Mouse (Mus musculus) forebrain, embryonic 11.5 days (tissue): ENCODE measurements at regions not wholly inside any gene's neighbourhood (a gene's known extent, or its start where the extent isn't known, plus 50 kb on each side); places are given as distances from the start of the nearest gene placed in this dataset.

Source experiments
- ATAC-seq: fragments of 200-750 bp; cut with Nextera tagmentation; replicated peaks from 2 replicates; pipeline ENCODE4 v1.8.0; 2017; ENCODE audit warnings: moderate TSS enrichment; ENCODE audit not compliant: low FRiP score
- DNase-seq: peaks from one replicate; pipeline ENCODE4 v3.0.0-alpha.2; 2017; ENCODE audit warnings: low spot score
- H3K27ac ChIP-seq: fragments of 300-500 bp; sonication (generic); 2 replicates; pipeline ENCODE4 v1.5.1; 2014; ENCODE audit warnings: low read depth, low read length
- H3K27me3 ChIP-seq: fragments of 300-500 bp; sonication (generic); 2 replicates; pipeline ENCODE4 v1.6.1; 2014; ENCODE audit warnings: mild to moderate bottlenecking, low read length, mixed read lengths; ENCODE audit not compliant: control insufficient read depth, insufficient read depth
- H3K36me3 ChIP-seq: fragments of 300-500 bp; sonication (generic); 2 replicates; pipeline ENCODE4 v1.6.1; 2014; ENCODE audit warnings: mild to moderate bottlenecking, low read length, moderate library complexity, mixed read lengths; ENCODE audit not compliant: control insufficient read depth, insufficient read depth
- H3K4me1 ChIP-seq: fragments of 300-500 bp; sonication (generic); replicated peaks from 2 replicates; pipeline ENCODE4 v1.6.1; 2014; ENCODE audit warnings: low read length, mixed read lengths; ENCODE audit not compliant: control insufficient read depth, insufficient read depth
- H3K4me2 ChIP-seq: fragments of 300-500 bp; sonication (generic); 2 replicates; pipeline ENCODE4 v1.6.1; 2014; ENCODE audit warnings: low read depth, mild to moderate bottlenecking, low read length, moderate library complexity, mixed read lengths; ENCODE audit not compliant: severe bottlenecking
- H3K4me3 ChIP-seq: fragments of 300-500 bp; sonication (generic); 2 replicates; pipeline ENCODE4 v1.5.1; 2014; ENCODE audit warnings: low read depth, low read length
- H3K9ac ChIP-seq: fragments of 300-500 bp; sonication (generic); 2 replicates; pipeline ENCODE4 v1.6.1; 2014; ENCODE audit warnings: low read length
- H3K9me3 ChIP-seq: fragments of 300-500 bp; sonication (generic); 2 replicates; pipeline ENCODE4 v1.6.1; 2016; ENCODE audit warnings: low read length, mixed read lengths; ENCODE audit not compliant: control insufficient read depth
- WGBS: fragments of 180-500 bp; shearing (Covaris S2); extraction: QIAGEN DNeasy Blood & Tissue Kit; methylation state at CpG from one replicate; pipeline ENCODE4 v1.1.7; 2014; 5-methylcytosine and 5-hydroxymethylcytosine counted together

DNA sequence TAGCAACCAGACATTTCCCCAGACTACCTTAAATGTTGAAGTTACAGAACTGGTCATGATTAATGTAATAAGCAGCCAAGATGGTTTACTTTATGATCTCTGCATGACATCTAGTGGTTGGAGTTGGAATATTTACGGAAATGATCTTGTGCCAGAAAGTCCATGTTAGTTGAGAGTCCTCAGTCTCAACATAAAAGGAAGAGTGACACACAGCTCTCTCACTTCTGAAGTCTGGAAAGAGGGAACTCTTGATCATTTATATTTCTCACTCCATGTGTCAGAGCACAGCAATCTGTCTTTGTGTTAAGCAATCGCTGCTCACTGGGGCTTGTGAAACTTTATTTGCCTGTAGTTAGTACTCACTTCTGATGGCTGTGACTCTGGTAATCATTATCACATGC is 709.1 kb upstream of the N6amt1 start:
- no peak overlapping the region for H3K4me2 ChIP-seq
- 65% methylated on average over 2 of the region's 2 CpGs for WGBS
- H3K27ac ChIP-seq, result no peak overlapping the region
- no peak overlapping the region for H3K9ac ChIP-seq
- no peaks in the 10 kb centered on the region for H3K27me3 ChIP-seq
- no peaks in the 10 kb centered on the region for H3K9me3 ChIP-seq
- H3K4me3 ChIP-seq, result no peak overlapping the region
- no peaks in the 10 kb centered on the region for H3K4me1 ChIP-seq
- no peak for DNase-seq
- no peaks in the 10 kb centered on the region for H3K36me3 ChIP-seq
- peak; percentile 67; the same call in 1 of the 2 replicates for ATAC-seq

DNA sequence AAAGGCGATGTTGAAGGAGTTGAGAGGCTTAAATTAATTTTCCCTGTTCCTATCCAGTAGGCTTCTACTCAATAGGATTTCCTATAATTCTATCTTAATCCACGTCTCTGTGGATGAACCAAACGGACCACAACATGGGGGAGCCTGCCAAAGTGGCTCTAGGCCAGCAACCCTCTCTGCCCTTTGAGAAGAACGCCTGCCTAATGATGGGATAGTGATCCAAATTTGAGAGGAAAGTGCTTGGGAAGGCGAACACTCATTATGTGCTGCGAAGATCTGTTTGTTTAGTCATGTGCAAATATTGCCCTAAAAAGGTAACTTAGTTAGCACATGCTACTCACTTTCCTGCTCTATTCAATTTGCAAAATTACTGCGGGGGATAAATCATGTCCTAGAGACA is 702.5 kb upstream of the Adamts5 start:
- Histone ChIP-seq H3K4me3 (no peak overlapping the region), H3K4me1 (no peaks in the 10 kb centered on the region), H3K4me2 (no peak overlapping the region), H3K9me3 (no peaks in the 10 kb centered on the region), H3K36me3 (no peaks in the 10 kb centered on the region), H3K27ac (no peak overlapping the region), H3K27me3 (no peaks in the 10 kb centered on the region), H3K9ac (no peak overlapping the region)
- no peak for ATAC-seq
- no peak for DNase-seq
- WGBS, result 86% methylated on average over 7 of the region's 7 CpGs

DNA sequence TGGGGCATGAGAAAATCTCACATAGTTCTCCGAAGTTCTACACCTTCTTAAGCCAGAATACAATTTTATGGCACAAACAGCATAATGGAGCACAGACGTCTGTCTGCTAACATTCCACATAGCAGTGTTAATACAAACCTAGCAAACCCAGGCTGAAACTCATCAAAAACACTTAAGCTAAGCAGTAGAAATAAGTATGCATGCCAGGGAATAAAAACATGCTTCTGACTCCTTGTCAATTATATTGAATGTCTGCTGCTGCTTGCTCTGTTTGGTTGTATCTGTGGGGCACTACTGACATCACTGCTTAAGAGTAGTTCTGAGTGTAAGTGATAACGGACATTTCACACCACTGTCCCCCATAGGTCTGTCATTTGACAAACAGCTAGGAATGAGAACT is 693.4 kb upstream of the Adamts5 start:
- DNase-seq (no peak), ATAC-seq (no peak)
- no peaks in the 10 kb centered on the region for H3K27me3 ChIP-seq
- 78% methylated on average over 3 of the region's 3 CpGs for WGBS
- H3K9me3 ChIP-seq, result no peaks in the 10 kb centered on the region
- no peaks in the 10 kb centered on the region for H3K36me3 ChIP-seq
- H3K27ac ChIP-seq, result no peak overlapping the region
- no peak overlapping the region for H3K9ac ChIP-seq
- H3K4me3 ChIP-seq, result no peak overlapping the region
- H3K4me1 ChIP-seq, result no peaks in the 10 kb centered on the region
- H3K4me2 ChIP-seq, result no peak overlapping the region

DNA sequence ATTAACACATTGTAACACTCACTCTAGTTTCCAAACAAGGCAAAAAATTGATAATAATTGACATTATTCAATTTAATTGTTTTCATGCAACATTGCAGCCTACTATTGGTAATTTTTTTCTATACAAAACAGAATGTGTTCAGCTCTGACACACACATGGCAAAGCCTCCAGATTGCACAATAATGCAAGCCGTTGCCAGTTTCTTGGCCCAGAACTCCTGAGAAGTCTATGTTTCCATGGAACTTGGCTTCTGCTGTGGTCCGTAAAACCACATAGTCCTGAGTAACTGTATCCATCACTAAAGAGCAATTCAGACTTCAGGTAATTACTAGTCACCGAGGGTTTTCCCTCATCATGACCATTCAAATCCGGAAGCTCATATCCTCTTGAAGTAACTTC is 684.4 kb upstream of the Adamts5 start:
- H3K4me1 ChIP-seq, result no peaks in the 10 kb centered on the region
- no peak for ATAC-seq
- H3K9me3 ChIP-seq, result no peaks in the 10 kb centered on the region
- 89% methylated on average over 4 of the region's 4 CpGs for WGBS
- H3K4me3 ChIP-seq, result no peak overlapping the region
- H3K4me2 ChIP-seq, result no peak overlapping the region
- no peak overlapping the region for H3K27ac ChIP-seq
- no peaks in the 10 kb centered on the region for H3K36me3 ChIP-seq
- no peak overlapping the region for H3K9ac ChIP-seq
- no peaks in the 10 kb centered on the region for H3K27me3 ChIP-seq
- no peak for DNase-seq

DNA sequence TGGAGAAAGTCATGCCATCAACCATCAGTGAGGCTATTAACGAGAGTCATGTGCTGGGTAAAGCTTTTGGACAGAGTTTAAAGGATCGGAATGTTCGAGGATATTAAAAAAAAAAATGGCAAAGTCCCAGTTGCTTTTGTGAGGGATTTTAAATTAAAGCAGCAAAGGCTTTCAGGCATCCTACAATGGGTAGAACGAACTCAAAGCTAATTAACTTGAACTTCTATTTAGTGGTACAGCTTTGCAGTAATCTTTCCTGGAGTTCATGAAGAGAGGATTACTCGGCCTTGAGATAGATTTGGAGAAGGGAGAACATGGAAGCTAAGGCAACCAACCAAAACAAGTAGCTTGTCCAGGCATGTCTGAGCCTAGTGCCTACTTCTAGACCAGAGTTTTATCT is 676.7 kb upstream of the Adamts5 start:
- Histone ChIP-seq H3K36me3 (no peaks in the 10 kb centered on the region), H3K9me3 (no peaks in the 10 kb centered on the region), H3K27me3 (no peaks in the 10 kb centered on the region), H3K9ac (no peak overlapping the region), H3K27ac (no peak overlapping the region), H3K4me1 (no peaks in the 10 kb centered on the region), H3K4me3 (no peak overlapping the region), H3K4me2 (no peak overlapping the region)
- DNase-seq, result no peak
- 27% methylated on average over 5 of the region's 5 CpGs for WGBS
- peak; percentile 47 for ATAC-seq

DNA sequence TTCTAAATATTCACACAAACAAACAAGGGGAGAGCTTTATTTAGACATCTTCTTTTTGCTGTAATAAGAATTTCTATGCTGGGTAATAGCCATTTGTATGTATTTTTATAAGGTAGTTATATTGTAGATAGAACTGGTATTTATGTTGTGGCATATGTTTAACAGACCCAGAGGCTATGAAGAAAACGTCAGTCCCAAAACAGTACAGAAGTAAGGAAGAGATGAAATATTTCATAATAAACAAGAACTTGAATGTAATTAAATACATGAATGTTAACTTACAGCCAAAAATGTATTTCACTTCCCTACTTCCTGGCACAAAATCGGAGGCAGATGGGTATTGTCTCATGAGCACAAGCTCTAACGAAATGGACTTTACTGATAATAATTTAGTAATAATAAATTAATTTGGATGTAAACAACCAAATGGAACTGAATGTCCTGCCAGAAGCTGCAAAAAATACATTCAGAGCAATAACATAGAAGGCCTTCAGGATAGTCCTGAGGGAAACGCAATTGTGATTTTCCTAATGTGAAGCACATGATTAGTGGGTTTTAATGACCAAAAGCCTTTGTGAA is 645.9 kb upstream of the Adamts5 start:
- Histone ChIP-seq H3K27me3 (no peaks in the 10 kb centered on the region), H3K9ac (no peak overlapping the region), H3K4me2 (no peak overlapping the region), H3K27ac (no peak overlapping the region), H3K9me3 (no peaks in the 10 kb centered on the region), H3K4me3 (no peak overlapping the region), H3K36me3 (no peaks in the 10 kb centered on the region), H3K4me1 (no peaks in the 10 kb centered on the region)
- WGBS, result 92% methylated on average over 4 of the region's 4 CpGs
- ATAC-seq (no peak), DNase-seq (no peak)

DNA sequence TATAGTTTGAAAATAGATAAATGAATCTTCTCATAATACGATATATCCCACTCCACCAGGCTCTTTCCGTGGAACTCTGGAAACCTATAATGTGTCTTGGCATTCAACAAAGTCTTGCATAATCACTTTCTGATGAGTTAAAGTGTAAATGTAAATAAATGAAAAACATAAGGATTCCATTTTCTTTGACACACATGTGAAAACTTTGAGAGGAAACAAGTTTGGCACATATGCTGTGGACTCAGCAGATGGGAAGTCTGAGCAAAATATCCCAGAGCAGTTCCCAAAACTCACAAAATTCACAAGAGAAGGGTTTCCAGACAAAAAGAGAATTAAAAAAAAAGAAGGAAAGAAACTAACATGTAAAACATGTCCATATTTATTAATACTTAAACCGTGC is 645.3 kb upstream of the Adamts5 start:
- no peaks in the 10 kb centered on the region for H3K36me3 ChIP-seq
- H3K27me3 ChIP-seq, result no peaks in the 10 kb centered on the region
- DNase-seq, result no peak
- H3K27ac ChIP-seq, result no peak overlapping the region
- H3K4me1 ChIP-seq, result no peaks in the 10 kb centered on the region
- WGBS, result 92% methylated on average over 3 of the region's 3 CpGs
- no peak for ATAC-seq
- no peaks in the 10 kb centered on the region for H3K9me3 ChIP-seq
- H3K4me3 ChIP-seq, result no peak overlapping the region
- no peak overlapping the region for H3K9ac ChIP-seq
- no peak overlapping the region for H3K4me2 ChIP-seq

DNA sequence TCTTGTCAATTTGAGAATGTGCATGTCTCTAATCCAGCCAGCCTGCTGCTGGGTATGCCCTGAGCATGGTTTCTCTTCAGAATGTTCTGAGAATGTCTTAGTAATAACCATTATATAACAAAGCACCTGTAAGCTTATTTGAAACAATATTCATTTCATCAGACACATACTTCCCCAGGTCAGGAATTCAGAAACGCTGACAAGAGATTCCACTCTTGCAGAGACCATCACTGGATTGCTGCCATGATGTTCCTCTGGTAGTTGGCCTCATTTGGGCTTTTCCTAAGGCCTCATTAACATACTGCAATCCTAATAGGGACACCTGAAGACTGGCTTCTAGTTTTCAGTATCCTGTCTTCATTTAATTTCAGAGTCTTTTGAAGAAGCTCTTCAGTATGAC is 642.5 kb upstream of the Adamts5 start:
- Histone ChIP-seq H3K27me3 (no peaks in the 10 kb centered on the region), H3K9me3 (no peaks in the 10 kb centered on the region), H3K4me2 (no peak overlapping the region), H3K27ac (no peak overlapping the region), H3K4me3 (no peak overlapping the region), H3K9ac (no peak overlapping the region), H3K4me1 (no peaks in the 10 kb centered on the region), H3K36me3 (no peaks in the 10 kb centered on the region)
- WGBS, result 78% methylated on average over 1 of the region's 1 CpGs
- DNase-seq, result no peak
- ATAC-seq, result no peak

DNA sequence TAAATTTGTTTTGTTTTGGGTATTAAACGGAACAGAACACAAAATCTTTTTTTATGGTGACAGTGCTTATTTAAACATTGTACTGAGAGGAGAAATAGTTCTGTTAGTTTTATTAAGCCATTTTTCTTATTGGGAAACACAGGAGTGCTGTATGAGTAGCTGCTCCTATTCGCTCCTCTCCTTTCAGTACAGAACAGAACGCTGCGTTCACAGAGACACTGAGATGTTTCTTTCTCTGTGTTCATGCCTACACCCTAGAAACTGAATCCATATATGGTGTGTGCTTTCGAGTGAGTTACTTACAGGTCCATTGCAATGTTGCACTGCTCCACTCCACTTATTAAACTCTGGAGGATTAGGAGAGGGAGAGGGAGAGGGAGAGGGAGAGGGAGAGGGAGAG is 634.9 kb upstream of the Adamts5 start:
- H3K36me3 ChIP-seq, result no peaks in the 10 kb centered on the region
- no peak overlapping the region for H3K27ac ChIP-seq
- H3K9me3 ChIP-seq, result no peaks in the 10 kb centered on the region
- 82% methylated on average over 5 of the region's 5 CpGs for WGBS
- H3K4me2 ChIP-seq, result no peak overlapping the region
- ATAC-seq, result no peak
- no peak for DNase-seq
- H3K4me1 ChIP-seq, result no peaks in the 10 kb centered on the region
- H3K9ac ChIP-seq, result no peak overlapping the region
- H3K27me3 ChIP-seq, result no peaks in the 10 kb centered on the region
- no peak overlapping the region for H3K4me3 ChIP-seq
